Mouse (Mus musculus) right cerebral cortex, adult 18-20 months (tissue): ENCODE measurements around the gene Jun.
A peak's percentile ranks its signal among the peaks of the same experiment; 100 is the strongest.

Experiments
- DNase-seq: peaks from one replicate; pipeline ENCODE4 v3.0.0; 2022; ENCODE audit warnings: mixed read lengths

Jun gene

GRCm38 (mm10) chr4:95023350-95023953, 28.6 kb downstream of the Jun start:
- peak; percentile 57 for DNase-seq

- peak; percentile 35 for DNase-seq
These were observed 30.1 kb downstream of the Jun start for GRCm38 (mm10) chr4:95021649-95022637.

GRCm38 (mm10) chr4:95020201-95020600, 31.8 kb downstream of the Jun start:
- DNase-seq: no peak

- DNase-seq: no peak
These were observed 33.8 kb downstream of the Jun start for GRCm38 (mm10) chr4:95018221-95018620.

GRCm38 (mm10) chr4:95012706-95013105, 39.3 kb downstream of the Jun start:
- DNase-seq: no peak

GRCm38 (mm10) chr4:95012256-95012655, 39.8 kb downstream of the Jun start:
- no peak for DNase-seq

GRCm38 (mm10) chr4:95008175-95009057, 43.6 kb downstream of the Jun start:
- DNase-seq: peak; percentile 68

GRCm38 (mm10) chr4:95007759-95008158, 44.3 kb downstream of the Jun start:
- DNase-seq: no peak

GRCm38 (mm10) chr4:95005251-95005830, 46.7 kb downstream of the Jun start:
- no peak for DNase-seq

GRCm38 (mm10) chr4:95001043-95001775, 50.8 kb downstream of the Jun start:
- DNase-seq: peak; percentile 73

GRCm38 (mm10) chr4:95000147-95000546, 51.9 kb downstream of the Jun start:
- no peak for DNase-seq

GRCm38 (mm10) chr4:94999249-94999648, 52.8 kb downstream of the Jun start:
- peak; percentile 54 for DNase-seq
